Mouse (Mus musculus): Measurements from ENCODE around the gene Tmem251.
A peak's percentile ranks its signal among the peaks of the same experiment; 100 is the strongest.

The Tmem251 gene

DNA sequence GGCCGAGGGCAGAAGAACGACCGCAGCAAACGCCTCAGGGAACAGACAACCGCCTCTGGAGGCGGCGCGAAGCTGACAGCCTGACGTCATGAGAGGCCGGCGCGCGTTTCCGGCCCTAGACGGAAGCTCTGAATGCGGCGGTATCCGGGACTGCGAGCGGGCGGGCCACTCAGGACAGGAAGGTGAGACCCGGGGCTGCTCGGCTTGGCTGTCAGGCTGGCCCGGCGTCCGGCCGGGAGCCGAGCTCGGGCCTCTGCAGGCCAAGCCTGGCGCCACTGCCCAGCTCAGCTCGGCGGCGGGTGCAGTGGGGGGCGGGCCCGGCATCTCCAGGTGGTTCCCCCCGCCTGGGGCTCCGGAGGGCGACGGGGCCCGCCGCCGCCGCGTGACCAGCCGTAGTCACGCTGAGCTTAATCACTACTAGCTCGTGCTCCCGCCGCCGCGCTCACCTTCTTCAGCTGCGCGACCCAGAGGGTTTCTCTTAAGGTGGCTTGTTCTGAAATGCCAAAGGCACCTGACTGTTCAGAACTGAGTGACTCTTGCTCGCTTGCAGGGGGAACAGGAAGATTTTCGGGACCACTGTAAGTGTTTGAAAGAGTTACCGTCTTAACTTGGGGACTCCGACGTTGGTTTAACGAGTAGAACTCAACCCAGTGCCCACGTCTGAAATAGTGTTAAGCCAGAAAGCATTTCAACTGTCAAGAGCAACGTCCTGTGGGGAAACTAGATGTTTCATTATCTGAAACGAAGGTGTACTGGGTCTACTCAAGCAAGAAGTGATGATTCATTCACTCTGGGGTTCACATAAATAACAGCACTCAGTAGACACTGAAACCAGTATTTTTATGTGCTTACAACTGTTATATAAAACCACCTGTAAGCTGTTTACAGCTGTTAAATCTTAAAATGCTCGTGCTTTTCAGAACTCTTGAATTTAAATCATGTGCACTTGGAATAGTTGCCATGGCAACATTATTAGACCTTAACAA lies at the start of gene Tmem251, which contains the start of gene Moap1:
Tmem251 (plus strand) TSS at position 174 of the 986 bp plus-strand sequence.
Moap1 (minus strand) TSS at position 73 of the 986 bp plus-strand sequence.
- DNase-seq, result peak; percentile 94

DNA sequence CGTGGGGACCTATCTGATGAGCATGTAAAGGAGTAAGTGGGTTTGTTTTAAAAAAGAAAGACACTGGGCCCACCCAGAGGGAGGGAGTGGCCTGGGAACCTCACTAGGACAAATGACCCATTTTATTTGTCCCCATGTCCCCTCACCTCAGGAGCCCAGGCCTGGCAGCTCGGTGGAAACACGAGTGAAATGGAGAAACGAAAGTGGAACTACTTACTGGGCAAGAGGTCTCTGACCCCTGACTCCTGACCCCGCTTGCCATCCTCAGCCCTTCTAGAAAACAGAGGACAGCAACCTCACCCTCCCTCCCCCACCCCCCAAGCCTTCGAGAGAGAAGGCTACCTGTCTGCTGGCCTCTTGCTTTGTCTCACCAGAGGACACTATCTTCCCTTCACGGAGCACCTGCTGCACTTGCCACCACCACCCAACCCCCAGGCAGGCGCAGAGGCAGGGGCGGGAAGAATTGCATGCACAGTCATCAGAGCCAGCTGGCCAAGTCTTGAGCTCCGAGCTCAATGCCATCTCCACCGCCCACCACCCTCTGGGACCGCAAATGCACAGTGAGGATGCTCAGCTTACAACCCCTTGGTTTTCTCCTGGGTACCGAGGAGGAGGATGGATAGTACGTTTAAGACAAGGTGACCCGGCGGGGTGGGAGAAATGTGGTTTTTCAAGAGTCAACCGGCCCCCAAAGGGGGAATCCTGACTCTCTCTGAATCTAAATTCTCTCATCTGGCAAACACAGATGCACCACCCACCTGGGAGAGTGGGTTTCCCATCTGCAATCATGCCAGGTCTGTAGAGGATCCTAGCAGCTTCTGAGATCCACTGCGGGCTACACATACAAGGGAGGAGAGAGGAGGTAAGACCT lies 48.0 kb upstream of the Tmem251 start:
- no peak for DNase-seq

DNA sequence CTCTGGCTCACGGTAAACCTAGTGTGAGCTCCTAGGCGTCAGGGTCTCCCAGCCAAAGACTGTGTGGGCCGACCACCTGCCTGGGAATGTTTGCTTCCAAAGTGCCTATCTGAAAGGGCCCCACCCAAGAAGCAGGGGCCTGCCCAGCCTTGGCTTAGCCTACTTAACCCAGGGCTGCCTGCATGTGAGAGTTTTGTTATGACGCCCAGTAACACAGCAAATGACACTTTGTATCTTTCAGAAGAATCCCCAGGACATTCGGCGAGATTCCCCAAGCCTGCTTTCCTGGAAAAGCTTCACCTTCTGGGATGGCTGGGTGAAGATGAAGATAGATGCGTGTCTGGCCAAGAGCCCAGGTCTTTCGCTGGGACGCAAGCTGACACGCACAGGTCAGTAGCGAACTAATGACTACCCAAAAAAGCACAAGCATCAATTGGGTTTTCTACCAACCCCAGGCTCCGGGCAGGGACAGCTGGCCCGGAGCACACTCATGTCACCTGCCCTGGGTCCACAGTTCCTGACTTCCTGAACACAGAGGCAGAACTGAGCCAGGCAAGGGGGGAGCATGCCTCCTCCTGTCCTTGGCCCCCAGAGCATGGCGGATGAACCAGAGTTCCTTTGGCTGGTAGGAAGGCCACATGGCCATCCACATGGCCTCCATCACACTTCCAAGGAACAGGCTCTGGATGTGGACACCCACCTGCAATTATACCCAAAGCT lies 46.8 kb upstream of the Tmem251 start:
- DNase-seq, result no peak

DNA sequence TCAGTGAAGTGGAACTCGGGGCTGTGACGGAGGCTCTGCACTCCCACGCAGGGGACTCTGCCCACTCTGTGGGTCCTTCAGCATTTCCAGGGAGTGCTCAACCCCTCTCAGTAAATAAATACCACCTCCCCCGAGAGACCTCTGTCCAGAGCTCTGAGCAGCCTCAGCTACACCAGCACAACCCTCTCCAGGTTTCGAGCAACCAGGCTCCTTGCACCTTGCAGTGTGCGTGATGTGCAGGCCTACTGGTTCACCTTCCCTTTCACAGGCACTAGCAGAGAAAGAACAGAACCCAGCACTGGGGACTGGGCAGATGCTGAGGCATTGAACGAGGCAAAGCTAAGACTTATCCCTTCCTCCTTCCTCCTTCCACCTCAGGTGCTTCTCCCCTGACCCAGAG lies 46.2 kb upstream of the Tmem251 start:
- DNase-seq, result no peak

DNA sequence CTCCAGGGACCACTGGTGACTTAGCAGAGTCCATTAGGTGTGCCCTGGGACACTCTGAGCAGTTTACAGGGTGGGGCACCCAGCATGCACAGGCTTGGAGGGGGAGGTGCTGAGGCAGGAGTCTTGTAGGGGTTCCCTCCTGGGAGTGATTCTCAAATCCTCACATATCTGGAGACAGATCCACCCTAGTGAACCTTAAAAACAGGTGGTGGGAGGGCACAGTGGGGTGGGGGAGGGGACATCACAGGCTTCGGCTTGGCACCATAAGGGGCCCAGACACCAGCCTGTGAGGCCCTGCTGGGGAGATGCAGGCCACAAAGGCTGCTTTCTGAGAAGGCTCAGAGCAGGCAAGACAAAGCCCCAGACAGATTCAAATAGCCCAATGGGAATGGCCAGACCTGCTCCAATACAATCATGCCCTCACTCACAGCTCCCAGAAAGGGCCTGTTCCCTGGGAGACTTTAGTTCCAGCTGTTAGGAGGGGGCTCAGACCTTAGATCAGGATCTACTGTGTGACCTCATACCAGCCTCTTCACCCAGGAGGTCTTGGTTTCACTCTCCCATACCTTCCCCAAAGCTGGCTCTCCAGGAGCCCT lies 45.4 kb upstream of the Tmem251 start:
- peak; percentile 68 for DNase-seq

DNA sequence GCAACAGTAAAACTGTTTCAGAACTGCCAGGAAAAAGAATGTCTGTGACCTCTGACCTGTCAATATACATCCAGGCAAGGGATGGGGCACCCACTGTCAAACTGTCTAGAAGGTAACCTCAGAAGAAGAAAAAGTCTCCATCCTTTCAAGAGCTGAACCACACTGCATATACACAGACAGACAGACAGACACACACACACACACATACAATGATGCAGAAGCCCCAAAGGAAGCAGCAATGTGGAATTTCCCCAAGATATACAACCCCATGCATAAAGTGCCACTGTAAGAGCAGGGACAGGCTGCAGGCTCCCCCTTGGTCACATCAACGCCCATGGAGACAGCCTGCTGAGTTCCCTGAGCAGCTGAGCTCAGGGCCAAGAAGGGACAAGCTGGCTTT lies 44.4 kb upstream of the Tmem251 start:
- DNase-seq, result no peak

DNA sequence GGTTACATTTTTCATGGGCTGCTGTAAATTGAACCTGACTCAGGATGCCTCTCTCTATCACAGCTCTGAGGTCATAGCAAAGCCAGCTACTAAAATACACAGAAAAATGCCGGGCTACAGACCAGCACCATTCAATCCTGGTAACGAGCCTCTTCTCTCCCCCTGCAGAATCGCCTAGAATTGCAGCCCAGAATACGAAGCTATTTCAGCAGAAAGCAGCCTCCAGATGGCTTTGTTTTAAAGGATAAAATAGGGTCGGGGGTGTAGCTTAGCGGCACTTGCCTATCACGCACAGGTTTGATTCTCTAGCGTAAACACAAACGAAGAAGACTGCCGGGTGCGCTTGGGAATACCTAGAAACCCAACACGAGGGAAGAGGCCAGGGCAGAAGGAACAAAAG lies 43.1 kb upstream of the Tmem251 start:
- no peak for DNase-seq

DNA sequence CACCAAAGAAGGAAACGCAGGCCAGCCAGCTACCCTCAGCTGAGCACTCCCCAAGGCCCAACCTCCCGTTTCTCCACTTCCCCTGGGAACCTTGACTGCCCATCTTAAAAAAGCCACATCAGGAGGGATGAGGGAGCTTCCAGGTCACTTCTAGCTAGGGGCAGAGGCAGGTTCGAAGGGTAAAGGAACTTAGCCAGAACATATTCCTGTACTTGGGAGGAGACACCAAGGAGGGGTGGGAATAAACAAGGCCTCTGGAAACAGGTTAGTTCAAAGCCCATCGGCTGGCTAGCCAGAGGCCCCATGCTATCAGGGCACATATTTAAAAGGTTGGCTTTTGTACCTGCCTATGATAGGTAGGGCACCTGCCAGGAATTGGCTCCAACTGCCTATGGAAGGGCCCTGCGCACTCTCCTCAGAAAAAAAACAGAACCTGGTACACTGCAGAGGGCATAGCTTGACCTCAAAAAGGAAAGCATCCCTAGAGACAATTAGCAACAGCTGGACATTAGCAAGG lies 41.8 kb upstream of the Tmem251 start:
- no peak for DNase-seq

DNA sequence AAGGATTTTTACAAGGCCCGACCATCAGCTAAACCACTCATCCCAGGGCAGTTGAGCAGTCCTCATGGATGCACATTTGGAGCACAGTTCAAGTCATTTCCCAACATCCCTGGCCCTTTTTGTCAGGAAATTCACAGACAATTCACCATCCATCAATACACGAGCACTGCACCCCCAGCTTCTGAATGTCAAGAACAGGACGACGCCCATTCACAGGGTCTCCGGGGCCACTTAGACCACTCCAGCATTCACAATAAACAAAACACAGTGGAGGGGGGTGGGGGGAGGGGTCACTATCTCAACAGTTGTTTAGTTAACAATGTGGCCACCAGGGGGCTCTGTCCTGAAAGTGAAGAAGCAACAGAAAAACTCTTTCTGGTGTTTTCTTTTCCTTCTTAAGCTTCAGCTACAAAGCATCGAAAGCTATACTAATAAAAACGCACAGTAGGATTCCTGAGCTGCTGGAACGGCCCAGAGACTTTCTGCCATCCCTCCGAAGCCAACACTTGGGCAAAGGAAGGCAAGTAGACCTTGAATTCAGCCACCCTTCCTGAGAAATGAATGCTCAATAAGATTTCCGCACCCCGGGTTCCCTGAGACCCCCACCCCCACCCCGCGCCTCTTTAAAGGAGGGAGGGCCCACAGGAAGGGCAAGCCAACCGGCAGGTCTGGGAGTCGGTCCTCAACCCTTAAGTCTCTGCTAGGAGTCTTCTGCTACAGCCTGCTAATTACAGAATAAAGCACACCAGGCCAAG lies 41.0 kb upstream of the Tmem251 start:
- DNase-seq, result peak; percentile 92

DNA sequence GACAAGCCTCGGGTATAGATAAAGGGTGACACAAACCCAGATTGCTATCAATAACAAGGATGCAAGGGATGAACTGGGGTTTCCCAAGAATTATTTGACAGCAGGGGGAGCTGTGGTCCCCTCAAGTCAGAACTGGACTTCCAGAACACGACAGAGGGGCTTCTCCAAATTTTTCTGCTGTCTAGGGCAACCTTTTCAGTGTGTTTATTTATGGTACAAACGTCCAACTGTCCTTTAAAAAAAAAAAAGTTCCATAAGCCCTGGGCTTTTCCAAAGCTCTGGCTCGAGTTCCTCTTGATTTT lies 40.5 kb upstream of the Tmem251 start:
- peak; percentile 57 for DNase-seq

DNA sequence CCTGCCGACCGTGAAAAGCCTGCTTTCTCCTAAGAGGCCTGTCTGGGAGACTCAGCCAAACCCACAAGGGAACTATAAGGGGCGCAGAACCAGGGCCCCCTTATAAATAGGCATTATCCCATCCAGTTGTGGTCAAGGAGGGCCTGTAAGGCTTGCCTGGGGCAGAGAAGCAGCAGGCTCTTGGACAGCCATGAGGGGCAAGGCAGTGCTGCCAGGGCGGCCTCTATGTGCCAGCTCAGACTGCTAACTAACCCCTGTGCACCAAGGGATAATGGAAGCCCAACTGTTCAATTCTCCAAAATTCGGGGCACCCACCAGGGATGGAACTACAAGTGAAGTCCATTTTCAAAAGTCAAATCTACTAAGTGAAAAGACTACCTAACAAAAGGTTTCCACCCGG lies 40.1 kb upstream of the Tmem251 start:
- DNase-seq, result no peak

DNA sequence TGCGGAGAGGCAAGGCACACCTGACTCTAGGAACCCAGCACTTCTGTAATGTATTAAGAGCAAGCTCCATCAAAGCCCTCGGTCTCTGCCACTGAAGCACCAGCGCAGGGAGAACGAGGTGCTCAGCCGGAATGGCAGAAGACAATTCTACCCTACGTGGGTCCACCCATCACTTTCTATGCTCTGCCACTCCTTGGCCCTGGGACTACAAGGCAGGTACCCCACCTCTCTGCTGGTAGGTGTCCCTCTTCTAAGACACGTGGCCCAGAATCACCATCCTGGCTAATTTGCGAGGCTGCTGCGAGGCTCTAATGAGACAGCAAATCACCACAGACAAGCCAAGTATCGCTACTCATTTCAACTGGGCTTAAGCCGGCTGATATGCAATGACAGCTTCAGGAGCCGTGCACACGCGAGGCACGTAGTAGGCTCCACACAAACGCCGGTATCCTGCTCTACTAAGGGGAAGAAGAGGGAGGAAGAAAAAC lies 39.6 kb upstream of the Tmem251 start:
- DNase-seq, result no peak

DNA sequence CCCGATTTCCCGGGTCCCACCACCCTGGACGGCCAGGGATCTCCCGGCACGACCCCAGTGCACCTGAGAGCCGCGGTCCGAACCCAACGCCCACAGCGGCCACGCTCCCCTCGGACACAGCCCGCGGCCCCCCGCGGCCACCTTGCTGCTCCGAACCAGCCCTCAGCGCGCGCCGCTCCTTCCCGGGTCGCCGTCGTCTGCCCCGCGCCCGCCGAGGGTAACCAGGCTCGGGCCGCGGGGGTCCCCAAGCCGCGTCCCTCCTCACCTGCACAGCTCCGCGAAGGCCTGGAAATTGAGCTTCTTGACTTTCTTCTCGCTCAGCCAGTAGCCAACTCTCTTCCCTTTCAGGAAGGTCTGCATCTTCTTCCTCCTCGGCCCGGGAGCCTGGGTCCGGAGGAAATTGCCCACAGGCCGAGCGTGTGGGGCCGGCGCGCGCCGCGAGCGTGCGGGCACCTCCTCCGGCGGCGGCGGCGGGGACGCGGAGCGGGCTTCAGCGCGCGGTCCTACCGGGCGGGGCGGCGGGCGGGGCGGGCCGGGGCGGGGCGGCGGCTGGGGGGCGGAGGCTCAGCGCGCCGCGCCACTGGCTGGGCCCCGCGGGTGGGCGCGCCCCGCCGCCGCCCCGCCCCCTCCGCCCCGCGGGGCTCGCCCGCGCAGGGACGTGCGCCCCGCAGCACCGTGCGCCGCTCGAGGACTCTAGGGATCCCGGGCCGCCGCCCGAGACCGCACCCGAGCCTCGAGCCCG lies 38.9 kb upstream of the Tmem251 start, which contains the start of gene Itpk1:
Itpk1 (minus strand) TSS at position 474 of the 742 bp plus-strand sequence.
- DNase-seq, result peak; percentile 78

DNA sequence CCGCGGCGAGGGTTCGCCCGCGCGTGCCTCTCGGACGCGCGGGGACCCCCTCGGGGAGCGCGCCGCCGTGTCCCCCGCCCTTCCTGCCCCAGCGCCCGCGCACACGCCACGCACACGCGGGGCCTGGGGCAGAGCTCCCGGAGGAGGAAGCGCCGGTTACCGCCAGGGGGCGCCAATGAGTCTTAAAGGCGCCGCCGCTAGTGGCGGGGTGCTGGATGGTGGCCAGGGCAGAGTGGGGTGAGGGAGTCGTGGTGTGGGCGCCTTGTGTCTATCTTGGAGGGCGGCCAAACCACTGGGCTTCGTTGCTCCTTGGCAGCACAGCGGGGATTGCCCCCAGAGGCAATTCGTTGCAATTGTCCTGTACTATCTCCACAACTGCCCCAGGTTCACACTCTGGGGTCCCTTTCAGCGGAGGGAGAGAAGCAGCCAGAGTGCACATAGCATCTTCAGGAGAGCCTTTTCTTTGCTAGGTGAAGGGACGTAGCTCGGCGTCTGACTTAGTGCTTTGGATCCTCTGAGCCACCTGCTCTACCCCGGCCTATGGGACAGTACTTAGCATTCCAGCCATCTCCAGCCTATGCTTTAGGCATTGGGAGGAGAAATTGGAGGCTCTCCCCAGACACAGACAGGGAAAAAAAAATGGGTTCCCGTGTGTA lies 38.2 kb upstream of the Tmem251 start:
- DNase-seq, result peak; percentile 94

DNA sequence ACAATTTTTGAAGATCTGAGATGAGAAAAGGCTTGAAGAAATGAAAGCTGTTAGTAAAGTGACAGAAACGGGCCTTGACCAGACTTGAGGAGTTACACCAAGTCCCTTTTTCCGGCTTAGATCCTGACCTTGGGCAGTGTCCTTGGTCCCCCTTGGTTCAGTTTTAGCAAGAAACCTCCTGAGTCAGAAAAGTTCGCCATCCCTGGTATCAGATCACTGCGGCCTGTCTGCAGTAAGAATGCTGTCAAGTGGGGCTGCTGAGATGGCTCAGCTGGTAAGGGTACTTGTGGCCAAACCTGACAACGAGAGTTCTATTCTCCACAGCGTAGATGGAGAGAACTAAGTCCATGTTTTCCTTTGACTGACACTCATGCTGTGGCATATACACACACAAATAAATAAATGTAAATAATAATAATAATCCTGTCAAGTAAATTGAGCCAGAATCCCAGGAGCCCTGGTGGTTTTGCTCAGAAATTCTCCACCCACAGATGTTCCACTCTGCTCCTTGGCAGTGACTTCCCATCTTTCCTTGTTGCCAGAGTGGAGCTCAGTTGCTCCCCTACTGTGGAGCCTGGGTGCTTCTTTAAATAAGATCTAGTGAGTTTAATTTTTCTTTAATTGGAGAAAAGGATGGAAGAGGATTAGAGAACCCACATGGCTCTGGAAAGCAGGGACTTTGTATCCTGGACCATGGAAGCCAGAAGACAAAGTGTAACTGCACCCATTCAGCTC lies 37.5 kb upstream of the Tmem251 start:
- DNase-seq, result no peak

DNA sequence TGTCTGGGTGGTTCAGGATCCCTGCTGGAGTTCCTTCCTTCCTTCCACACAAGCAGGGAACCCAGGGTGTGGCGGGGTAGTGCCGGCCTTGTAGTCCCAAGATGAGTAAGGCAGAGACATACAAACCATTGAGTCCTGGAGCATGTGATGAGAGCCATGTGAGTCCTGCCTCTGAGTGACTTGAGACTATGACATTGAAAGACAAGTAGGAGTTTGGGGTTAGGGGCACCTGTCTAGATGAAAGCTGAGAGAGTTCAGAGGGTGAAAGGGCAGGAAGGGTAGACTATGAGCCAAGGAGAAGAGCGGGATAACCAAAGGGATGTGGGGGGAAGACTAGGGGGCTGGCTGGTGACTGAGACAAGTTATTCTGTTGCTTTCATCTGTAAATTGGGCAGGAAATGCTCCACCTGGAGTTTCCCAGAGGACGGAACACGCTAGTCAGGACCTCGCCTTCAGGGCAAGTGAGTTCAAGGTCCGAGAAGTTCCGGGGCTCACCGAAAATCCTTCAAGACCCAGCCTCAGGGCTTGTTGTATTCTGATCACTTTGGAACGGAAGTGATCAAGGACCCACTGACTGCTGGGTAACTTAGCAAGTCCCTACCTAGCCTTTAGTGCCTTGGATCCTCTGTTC lies 36.6 kb upstream of the Tmem251 start:
- DNase-seq, result no peak

DNA sequence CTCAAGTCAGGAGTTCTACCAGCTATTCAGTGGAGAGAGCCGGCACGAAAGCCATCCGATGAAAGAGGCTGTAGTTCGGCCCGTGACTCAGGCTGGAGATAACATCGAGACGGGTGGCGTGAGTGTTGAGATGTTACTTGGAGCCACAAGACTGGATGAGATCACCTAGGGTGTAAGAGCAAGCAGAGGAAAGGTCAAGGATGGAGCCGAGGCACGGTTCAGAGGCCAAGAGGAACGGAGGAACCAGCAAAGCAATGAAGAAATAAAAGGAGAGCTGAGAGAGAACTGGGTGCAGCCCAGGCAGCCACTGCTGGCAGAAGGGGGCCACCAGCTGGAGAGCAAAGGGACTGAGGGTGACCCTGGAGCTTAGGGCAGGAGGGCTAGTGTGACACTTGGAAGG lies 35.3 kb upstream of the Tmem251 start:
- no peak for DNase-seq

DNA sequence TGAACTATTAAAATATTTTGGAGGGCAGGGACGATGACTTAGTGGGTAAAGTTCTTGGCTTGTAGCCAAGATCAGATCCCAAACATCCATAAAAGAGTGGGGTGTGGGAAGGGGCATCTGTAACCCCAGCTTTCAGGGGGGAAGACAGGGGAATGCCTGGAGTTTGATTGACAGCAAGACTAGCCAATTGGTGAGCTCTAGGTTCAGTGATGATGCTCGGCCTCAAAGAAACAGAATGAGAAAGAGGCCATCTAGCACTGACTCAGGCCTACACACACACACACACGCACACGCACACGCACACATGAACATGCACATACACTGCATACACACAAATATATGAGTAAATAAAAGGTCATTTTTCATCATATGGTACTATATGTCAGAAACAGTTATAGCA lies 33.7 kb upstream of the Tmem251 start:
- no peak for DNase-seq

DNA sequence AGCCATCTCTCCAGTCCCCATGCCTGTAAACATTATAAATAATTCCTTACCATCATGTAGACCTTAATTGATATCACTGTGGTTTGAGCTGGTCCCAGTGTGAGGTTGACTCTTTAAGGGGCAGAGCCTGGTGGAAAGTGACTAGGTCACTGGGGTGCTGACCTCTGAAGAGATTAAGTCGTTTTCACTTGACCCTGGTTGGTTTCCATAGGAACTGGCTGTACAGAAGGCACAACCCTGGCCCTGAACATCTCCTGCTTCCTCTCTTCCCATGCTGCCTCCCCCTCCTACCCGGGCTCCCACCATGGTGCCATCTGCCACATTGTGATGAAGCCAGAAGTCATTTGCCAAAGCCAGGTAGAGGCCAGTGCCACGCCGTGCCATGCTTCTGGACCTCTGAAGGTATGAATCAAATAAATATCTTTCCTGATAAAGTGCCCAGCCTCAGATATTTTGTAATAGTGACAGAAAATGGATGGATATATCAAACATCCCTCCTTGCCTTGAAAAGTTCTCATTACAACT lies 32.6 kb upstream of the Tmem251 start:
- no peak for DNase-seq
